Mouse (Mus musculus) erythroblast, adult 5-6 weeks (primary cell): ENCODE data around the gene Oas1d. TPM values are rescaled to one million over a fixed set of nuclear protein-coding genes. Genes with fewer than 3 reads are reported as not detected.
A peak's percentile ranks its signal among the peaks of the same experiment; 100 is the strongest.
"Not testable (repeated sequence)": the region's sequence is repeated elsewhere in the genome, so short reads cannot be mapped to it uniquely, and the experiment has no call there.

ENCODE experiments used
- ATAC-seq: replicated peaks from 2 replicates; pipeline ENCODE4 v1.8.0; 2016; ENCODE audit warnings: moderate number of reproducible peaks, mild to moderate bottlenecking, moderate TSS enrichment, inconsistent platforms; ENCODE audit not compliant: poor library complexity, low FRiP score, severe bottlenecking
- total RNA-seq, 2 experiments: library from RNA; stranded (forward) in 1 of 2; stranded (reverse) in 1 of 2; fragments of 150-400 nt in 1 of 2; fragments of 200-764, 138-1000 nt in 1 of 2; gene quantifications; 2 replicates each; pipeline versions ENCODE4 v1.2.3 to v1.2.4; 2015 to 2017; ENCODE audit warnings: low replicate concordance in 2 of 2

Gene Oas1d
- total RNA-seq, 2 experiments from 2014 or later, result not detected

- ATAC-seq, result no peak
Observed at GRCm38 (mm10) chr5:120898307-120898706, 16.0 kb upstream of the Oas1d start.

DNA sequence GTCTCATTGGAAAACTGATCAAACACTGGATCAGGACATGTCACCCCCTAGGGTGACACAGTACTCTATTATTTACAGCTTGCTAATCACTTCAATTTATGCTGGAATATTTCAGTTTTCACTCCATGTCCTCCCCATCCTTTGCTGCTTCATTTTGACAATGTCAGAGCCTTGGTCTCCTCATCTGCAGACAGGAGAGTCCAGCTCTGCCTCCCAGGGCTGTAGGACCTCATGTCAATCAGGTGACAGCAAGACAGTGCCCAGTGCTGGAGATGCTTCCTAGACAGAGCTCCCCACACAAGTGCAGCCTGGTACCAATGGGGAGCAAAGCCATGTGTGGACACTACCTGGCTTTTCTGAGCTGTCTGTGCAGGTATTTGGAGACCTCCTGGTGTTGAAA lies 15.6 kb upstream of the Oas1d start:
- ATAC-seq, result no peak

DNA sequence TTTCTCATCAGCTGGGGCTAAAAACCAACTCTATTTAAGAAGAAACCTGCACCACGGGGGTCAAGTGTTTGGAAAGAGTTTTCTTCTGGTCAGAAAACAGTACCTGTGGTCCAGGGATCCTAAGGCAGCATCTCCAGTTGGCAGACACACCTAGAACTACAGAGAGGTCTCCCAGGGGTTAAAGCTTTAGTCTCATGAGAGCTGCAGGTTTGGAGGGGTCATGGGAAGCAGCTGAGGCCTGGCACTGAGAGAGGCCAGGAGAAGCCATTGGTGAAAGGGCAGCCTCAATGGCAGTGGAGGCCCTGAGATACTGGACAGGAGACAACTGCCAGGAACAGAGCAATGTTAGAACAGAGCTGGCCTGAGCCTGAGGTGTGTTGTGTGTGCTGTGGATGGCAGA lies 13.7 kb upstream of the Oas1d start:
- no peak for ATAC-seq

- ATAC-seq, result no peak
Observed at GRCm38 (mm10) chr5:120902056-120902455, 12.3 kb upstream of the Oas1d start.

DNA sequence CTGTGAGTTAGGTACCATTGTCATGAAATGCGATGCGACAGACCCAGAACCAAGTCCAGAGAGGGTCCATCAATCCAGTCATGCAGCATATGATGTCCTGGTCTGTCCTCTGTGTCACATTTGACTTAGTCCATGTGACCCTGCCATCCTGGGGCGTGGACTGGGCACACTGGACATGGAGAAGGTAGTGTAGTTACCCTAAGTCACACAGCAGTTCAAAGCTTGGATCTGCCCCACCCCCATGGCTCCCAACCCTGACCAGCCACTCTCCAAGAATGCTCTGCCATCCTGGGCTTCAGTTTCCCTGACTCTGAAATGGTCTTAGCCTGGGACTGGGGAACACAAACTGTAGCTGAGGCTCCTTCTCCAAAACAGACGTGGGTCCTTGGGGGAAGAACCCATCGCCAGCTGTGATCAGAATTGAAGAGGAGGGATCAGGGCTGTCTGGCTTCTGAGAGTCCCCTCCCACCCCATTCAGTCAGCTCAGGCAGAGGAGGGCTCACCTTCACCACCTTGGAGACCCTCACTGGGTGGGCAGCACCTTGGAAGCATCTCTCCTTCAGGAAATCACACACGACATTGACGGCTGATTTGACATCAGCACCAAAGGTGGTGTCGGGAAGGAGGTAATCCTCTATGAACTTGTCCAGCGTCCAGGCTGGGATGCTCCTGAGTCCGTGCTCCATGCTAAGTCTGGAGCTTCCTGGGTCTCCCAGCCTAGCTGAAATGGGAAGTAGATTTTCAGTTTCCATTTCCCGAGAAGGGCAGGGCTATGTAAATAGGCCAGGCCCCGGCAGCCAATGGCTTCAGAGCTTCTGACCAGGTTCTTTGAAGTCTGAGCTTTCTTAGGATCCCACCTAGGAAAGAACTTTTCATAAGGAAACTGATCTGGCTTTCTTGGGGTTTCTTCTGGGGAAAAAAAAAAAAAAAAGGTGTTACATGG lies 7.3 kb upstream of the Oas1d start, which contains the start of gene Oas1a:
Gene Oas1a (minus strand): TSS at position 731 of the 943 bp plus-strand sequence.
- ATAC-seq, result 0 out of 2 replicates have a peak, but pooled peaks have one; percentile 30

- ATAC-seq, result no peak
Observed at GRCm38 (mm10) chr5:120908196-120908920, 6.0 kb upstream of the Oas1d start.

DNA sequence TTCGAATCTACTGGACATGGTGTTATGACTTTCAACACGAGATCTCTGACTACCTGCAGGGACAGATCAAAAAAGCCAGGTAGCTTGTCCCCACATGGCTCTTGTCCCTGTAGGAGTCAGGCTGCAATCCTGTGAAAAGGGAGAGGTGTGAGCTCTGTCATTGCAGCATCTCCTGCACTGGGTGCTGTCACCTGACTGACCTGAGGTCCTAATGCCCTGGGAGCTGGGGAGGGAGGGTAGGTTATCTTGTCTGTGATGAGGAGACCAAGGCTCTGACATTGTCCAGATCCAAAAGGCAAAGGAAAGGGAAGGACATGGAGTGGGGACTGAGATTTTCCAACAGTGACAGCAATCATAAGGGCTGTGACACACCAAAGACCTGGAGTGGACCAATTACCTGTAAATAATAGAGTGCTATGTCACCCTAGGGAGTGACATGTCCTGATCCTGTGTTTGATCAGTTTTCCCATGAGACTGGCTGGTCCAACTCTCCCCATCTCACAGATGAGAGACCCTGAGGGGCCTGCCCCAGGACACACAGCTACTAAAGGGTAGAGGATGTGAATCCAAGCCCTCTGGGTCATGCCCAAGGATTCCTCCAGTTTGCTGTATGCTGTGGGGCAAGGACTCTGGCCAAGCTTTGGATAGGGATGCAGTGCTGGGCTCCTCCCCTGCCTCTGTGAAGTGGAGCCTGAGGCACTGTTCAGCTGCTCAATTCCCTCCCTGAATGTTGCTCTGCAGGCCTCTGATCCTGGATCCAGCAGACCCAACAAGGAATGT lies 5.0 kb downstream of the Oas1d start:
- not testable (repeated sequence) for ATAC-seq

- ATAC-seq, result no peak
Observed at GRCm38 (mm10) chr5:120920296-120920695, 6.0 kb downstream of the Oas1d start.

DNA sequence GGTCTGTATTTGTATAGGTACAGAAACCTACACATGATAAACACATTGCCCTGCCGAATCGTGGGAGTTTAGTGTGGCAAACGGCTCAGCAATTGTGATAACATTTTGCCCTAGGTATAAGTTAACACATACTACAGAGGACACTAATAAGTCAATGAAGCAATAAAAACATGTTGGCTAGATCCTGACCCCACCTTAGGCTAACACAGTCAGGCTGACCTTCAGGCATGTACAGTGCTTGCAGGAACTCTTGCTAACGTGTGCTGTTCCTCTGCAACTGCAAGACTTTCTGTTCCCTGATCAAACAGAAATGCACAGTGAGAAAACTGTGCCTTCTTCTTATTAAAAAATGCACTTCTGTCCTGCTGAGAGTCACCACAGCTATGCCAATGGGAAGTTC lies 9.6 kb downstream of the Oas1d start:
- no peak for ATAC-seq

GRCm38 (mm10) chr5:120924520-120924919 lies 10.2 kb downstream of the Oas1d start:
- not testable (repeated sequence) for ATAC-seq

DNA sequence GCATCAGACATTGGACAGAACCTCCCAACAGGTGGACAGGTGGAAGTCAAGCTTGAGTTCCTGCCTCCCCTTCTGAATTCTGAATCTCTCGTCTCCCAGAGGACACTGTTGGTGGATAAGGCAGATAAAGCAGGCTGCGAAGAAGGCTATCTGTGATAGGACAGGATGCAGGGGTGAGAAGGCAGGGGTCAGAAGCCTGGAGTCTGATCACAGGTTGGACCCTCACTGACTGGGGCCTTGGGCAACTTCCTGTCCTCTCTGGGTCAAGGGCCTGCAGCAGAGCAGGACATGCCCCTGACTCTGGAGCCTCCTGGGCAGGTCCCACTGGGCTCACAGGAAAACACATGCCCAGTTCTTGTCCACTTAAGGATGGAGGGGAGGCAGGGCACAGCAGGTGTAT lies 12.0 kb downstream of the Oas1d start:
- ATAC-seq, result not testable (repeated sequence)

DNA sequence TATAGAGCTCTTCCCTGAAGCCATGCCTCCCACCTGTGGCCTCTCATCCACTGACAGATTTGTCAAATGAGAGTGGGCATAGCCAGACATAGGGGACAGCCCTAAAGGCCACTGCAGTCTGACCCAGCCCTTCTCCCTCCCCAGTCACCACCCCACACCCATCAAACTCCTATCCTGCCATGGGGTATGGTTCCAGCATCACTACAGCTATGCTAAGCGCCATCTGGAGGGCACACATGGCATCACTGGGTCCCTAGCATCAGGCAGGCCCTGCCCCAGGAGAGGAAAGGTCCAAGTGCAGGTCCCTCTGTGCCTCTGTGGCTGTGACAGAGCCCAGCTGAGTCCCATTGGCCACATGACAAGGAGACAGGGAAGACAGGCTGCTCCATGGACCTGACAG lies 12.7 kb downstream of the Oas1d start:
- 0 out of 2 replicates have a peak, but pooled peaks have one; percentile 26 for ATAC-seq

GRCm38 (mm10) chr5:120933966-120934365 lies 19.6 kb downstream of the Oas1d start:
- ATAC-seq, result no peak

GRCm38 (mm10) chr5:120937841-120938240 lies 23.5 kb downstream of the Oas1d start:
- no peak for ATAC-seq

DNA sequence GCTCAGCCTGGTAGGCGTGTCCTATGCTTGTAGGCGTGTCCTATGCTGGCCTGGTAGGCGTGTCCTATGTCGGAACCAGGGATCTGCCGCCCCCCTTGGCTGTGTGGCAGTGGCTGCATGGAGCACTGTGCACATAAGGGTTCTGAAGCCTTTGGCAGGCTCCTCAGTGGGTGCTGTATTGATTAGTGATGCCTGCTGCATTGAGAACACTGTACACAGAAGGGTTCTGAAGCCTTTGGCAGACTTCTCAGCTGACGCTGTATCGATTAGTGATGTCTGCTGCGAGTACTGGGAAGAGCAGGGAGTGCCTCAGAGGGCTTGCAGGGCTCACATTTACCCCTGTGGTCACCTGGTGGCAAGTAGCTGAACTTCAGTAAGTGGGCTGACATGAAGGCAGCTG lies 24.2 kb downstream of the Oas1d start:
- no peak for ATAC-seq

GRCm38 (mm10) chr5:120942076-120942475 lies 27.7 kb downstream of the Oas1d start:
- ATAC-seq, result no peak

DNA sequence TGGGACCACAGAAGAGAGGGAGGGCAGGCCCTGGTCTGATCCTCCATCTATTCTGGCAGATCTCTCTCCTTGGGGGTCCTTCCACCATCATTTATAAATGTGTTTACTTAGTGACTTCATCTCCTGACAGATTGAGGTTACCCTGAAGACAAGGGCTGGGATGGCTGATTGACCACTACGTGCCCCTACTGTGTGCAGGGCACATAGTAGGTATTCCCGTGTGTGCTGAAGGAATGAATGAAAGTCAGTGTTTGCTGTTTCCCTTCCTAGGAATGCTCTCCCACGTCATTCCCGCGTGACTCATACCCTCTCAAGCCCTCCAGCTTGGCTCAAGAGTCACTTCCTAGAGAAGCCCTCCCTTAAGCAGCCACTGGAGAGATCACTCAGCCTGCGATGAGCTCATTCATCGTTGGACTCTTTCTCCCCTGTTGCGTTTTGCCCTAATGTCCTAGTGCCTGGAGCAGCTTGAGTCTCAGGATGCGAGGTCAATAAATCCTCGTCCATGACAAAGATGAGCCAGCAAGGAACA lies 38.0 kb downstream of the Oas1d start:
- ATAC-seq, result no peak

GRCm38 (mm10) chr5:120953974-120954373 lies 39.6 kb downstream of the Oas1d start:
- no peak for ATAC-seq

DNA sequence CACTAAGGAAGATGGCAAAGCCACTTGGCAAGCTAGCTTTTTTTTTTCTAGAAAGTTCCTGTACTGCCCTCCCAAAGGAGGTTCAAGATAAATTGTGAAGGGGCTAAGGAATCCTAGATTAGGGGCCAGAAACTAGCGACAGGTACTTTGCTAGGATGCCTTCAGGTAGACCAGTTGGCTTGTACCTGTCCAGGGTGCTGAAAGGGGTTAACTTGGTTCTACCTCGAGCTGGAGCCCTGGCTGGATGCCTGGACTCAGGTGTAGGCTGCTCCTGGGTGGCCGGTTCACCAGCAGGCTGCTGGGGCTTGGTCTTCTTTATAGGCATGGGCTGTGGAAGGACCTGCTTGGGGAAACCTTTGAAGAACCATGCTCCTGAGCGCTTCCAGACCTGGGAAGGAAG lies 46.7 kb downstream of the Oas1d start:
- ATAC-seq, result no peak

DNA sequence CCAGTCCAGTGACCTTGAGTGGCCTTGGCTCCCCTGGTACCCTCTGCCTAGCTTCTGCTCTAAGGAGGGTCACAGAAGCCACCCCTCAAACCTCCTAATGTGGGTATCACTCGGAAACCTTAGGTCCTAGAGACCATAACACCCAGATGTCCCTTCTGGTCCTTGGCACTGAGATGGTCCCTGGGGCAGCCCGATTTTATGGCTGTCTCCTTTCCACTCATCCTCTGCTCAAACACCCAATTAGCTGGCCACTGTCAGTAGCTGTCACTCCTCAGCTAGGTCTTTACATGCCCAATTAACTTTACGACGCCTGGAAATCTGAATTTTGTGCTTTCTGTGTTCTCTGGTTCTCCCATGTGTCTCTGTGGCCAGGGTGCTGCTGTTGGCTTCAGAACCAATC lies 51.8 kb downstream of the Oas1d start:
- no peak for ATAC-seq
